Mouse (Mus musculus): ENCODE measurements around the gene Atxn1.

Atxn1 gene

GRCm38 (mm10) chr13:45962776-45963175 is 2.0 kb downstream of the Atxn1 start:
- no peak for DNase-seq

- no peak for DNase-seq
These were observed 2.8 kb downstream of the Atxn1 start for GRCm38 (mm10) chr13:45961871-45962630.

- no peak for DNase-seq
These were observed 4.4 kb downstream of the Atxn1 start for GRCm38 (mm10) chr13:45960311-45960965.

- DNase-seq: peak; percentile 28
These were observed 6.5 kb downstream of the Atxn1 start for GRCm38 (mm10) chr13:45958306-45958705.

- DNase-seq: no peak
These were observed 7.2 kb downstream of the Atxn1 start for GRCm38 (mm10) chr13:45957629-45958028.

GRCm38 (mm10) chr13:45956287-45956686 is 8.5 kb downstream of the Atxn1 start:
- DNase-seq: no peak

GRCm38 (mm10) chr13:45955370-45956055 is 9.3 kb downstream of the Atxn1 start:
- no peak for DNase-seq

- no peak for DNase-seq
These were observed 11.7 kb downstream of the Atxn1 start for GRCm38 (mm10) chr13:45953098-45953497.

GRCm38 (mm10) chr13:45951071-45951645 is 13.7 kb downstream of the Atxn1 start:
- DNase-seq: peak; percentile 61

- DNase-seq: peak; percentile 53
These were observed 14.4 kb downstream of the Atxn1 start for GRCm38 (mm10) chr13:45950355-45950861.

GRCm38 (mm10) chr13:45946136-45946535 is 18.7 kb downstream of the Atxn1 start:
- DNase-seq: no peak

- peak; percentile 61 for DNase-seq
These were observed 22.5 kb downstream of the Atxn1 start for GRCm38 (mm10) chr13:45942337-45942736.

- peak; percentile 66 for DNase-seq
These were observed 24.1 kb downstream of the Atxn1 start for GRCm38 (mm10) chr13:45940714-45941113.

GRCm38 (mm10) chr13:45939561-45939960 is 25.2 kb downstream of the Atxn1 start:
- no peak for DNase-seq

GRCm38 (mm10) chr13:45938083-45938482 is 26.7 kb downstream of the Atxn1 start:
- DNase-seq: no peak

- no peak for DNase-seq
These were observed 28.0 kb downstream of the Atxn1 start for GRCm38 (mm10) chr13:45936765-45937164.

- no peak for DNase-seq
These were observed 29.0 kb downstream of the Atxn1 start for GRCm38 (mm10) chr13:45935798-45936197.

- DNase-seq: no peak
These were observed 30.0 kb downstream of the Atxn1 start for GRCm38 (mm10) chr13:45934841-45935240.

- DNase-seq: no peak
These were observed 30.7 kb downstream of the Atxn1 start for GRCm38 (mm10) chr13:45934085-45934484.

GRCm38 (mm10) chr13:45932491-45932921 is 32.3 kb downstream of the Atxn1 start:
- DNase-seq: no peak

- DNase-seq: no peak
These were observed 32.9 kb downstream of the Atxn1 start for GRCm38 (mm10) chr13:45931891-45932290.

GRCm38 (mm10) chr13:45931215-45931614 is 33.6 kb downstream of the Atxn1 start:
- no peak for DNase-seq

- DNase-seq: no peak
These were observed 35.1 kb downstream of the Atxn1 start for GRCm38 (mm10) chr13:45929744-45930143.
